Mouse (Mus musculus) ES-E14 (cell line): ENCODE measurements around the gene Mical2.

Experiments
- HCFC1 ChIP-seq: IDR thresholded peaks from 2 replicates; pipeline ENCODE4 v1.6.1; 2012; ENCODE audit warnings: low read length, inconsistent platforms, borderline replicate concordance; ENCODE audit not compliant: insufficient read depth
- MAFK ChIP-seq: IDR thresholded peaks from 2 replicates; pipeline ENCODE4 v1.6.1; 2014; ENCODE audit warnings: mild to moderate bottlenecking, low read depth, low read length, inconsistent platforms; ENCODE audit not compliant: insufficient read depth
- ZNF384 ChIP-seq: IDR thresholded peaks from 2 replicates; pipeline ENCODE4 v1.6.1; 2012; ENCODE audit warnings: low read depth, low read length, inconsistent platforms

GRCm38 (mm10) chr7:112295426-112296221, 70.0 kb downstream of the Mical2 start:
- TF ChIP-seq HCFC1 = no peak
- no peak for TF ChIP-seq ZNF384
- TF ChIP-seq MAFK = no peak
